Mouse (Mus musculus) forebrain, embryonic 11.5 days (tissue): ENCODE results near the gene Clec14a. TPM values are rescaled to one million over a fixed set of nuclear protein-coding genes. Genes with fewer than 3 reads are reported as not detected.
"Not testable (repeated sequence)": the region's sequence is repeated elsewhere in the genome, so short reads cannot be mapped to it uniquely, and the experiment has no call there.

ENCODE experiments used
- ATAC-seq: fragments of 200-750 bp; cut with Nextera tagmentation; replicated peaks from 2 replicates; pipeline ENCODE4 v1.8.0; 2017; ENCODE audit warnings: moderate TSS enrichment; ENCODE audit not compliant: low FRiP score
- DNase-seq: peaks from one replicate; pipeline ENCODE4 v3.0.0-alpha.2; 2017; ENCODE audit warnings: low spot score
- H3K27ac ChIP-seq: fragments of 300-500 bp; sonication (generic); 2 replicates; pipeline ENCODE4 v1.5.1; 2014; ENCODE audit warnings: low read depth, low read length
- H3K27me3 ChIP-seq: fragments of 300-500 bp; sonication (generic); 2 replicates; pipeline ENCODE4 v1.6.1; 2014; ENCODE audit warnings: mild to moderate bottlenecking, low read length, mixed read lengths; ENCODE audit not compliant: control insufficient read depth, insufficient read depth
- H3K36me3 ChIP-seq: fragments of 300-500 bp; sonication (generic); 2 replicates; pipeline ENCODE4 v1.6.1; 2014; ENCODE audit warnings: mild to moderate bottlenecking, low read length, moderate library complexity, mixed read lengths; ENCODE audit not compliant: control insufficient read depth, insufficient read depth
- H3K4me1 ChIP-seq: fragments of 300-500 bp; sonication (generic); replicated peaks from 2 replicates; pipeline ENCODE4 v1.6.1; 2014; ENCODE audit warnings: low read length, mixed read lengths; ENCODE audit not compliant: control insufficient read depth, insufficient read depth
- H3K4me2 ChIP-seq: fragments of 300-500 bp; sonication (generic); 2 replicates; pipeline ENCODE4 v1.6.1; 2014; ENCODE audit warnings: low read depth, mild to moderate bottlenecking, low read length, moderate library complexity, mixed read lengths; ENCODE audit not compliant: severe bottlenecking
- H3K4me3 ChIP-seq: fragments of 300-500 bp; sonication (generic); 2 replicates; pipeline ENCODE4 v1.5.1; 2014; ENCODE audit warnings: low read depth, low read length
- H3K9ac ChIP-seq: fragments of 300-500 bp; sonication (generic); 2 replicates; pipeline ENCODE4 v1.6.1; 2014; ENCODE audit warnings: low read length
- H3K9me3 ChIP-seq: fragments of 300-500 bp; sonication (generic); 2 replicates; pipeline ENCODE4 v1.6.1; 2016; ENCODE audit warnings: low read length, mixed read lengths; ENCODE audit not compliant: control insufficient read depth
- WGBS: fragments of 180-500 bp; shearing (Covaris S2); extraction: QIAGEN DNeasy Blood & Tissue Kit; methylation state at CpG from one replicate; pipeline ENCODE4 v1.1.7; 2014; 5-methylcytosine and 5-hydroxymethylcytosine counted together
- polyA plus RNA-seq: library from polyadenylated mRNA; unstranded; fragments of >200 nt; fragmentation: Nextera tagmentation; extraction: Ambion mirVana; gene quantifications from 2 replicates; pipeline ENCODE4 v1.2.1, GENCODE M21; 2014

The Clec14a gene
- 5.3 and 7.3 TPM in 2 replicates for polyA plus RNA-seq

DNA sequence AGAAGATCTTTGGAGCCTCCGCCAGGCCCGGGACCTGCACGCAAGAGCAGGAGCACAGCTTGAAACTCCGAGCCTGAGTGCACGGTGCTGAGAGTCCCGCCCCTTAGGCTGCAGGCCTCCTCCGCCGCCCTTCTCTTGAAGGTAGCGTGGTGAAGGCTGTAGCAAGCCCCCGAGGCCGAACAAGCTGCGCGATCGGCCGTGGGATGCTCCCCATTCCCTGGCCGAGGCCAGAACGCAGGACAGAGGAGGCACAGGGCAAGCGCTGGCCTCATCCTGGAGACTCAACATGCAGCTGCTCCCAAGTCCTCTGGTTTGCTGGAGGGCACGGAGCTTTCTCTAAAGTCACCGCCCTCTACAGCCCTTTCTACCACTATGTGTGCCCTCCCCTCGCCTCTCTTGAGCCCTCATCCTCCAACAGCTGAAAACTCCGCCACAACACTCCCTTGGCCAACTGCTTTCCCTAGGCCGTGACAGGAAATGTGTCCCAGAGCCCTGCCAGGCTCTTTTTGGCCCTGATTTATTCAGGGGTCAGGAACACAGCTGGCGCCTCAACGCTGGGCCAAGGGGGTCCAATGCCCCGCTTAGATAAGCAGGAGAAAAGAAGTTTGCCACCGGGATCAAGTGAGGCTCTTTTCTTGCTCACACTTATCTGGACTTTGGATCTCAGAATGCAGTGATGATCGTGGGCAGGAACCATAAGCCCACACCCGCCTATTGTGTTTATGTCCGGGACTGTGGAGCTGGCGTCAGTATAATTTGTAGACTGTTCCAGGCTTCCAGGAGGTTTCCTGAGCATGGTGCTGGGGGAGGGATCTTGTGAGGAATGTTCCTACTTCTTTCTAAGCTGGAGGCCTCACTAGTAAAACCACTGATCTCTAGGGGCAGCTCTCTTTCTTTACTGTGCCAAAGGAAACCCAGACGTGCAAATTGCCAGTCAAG lies at the start of gene Clec14a:
Gene Clec14a, minus strand, starts transcription at position 728 of the 939 bp plus-strand sequence.
- ATAC-seq (peak; percentile 88), DNase-seq (peak; percentile 72)
- H3K27me3 ChIP-seq, result peaks cover 4% of the 10 kb centered on the region; the same call in 1 of the 2 replicates
- H3K4me2 ChIP-seq, result peak within 1 kb of the TSS; percentile 46
- no peaks in the 10 kb centered on the region for H3K36me3 ChIP-seq
- H3K4me1 ChIP-seq, result 0 out of 2 replicates have a peak, but pooled peaks cover 4% of the 10 kb centered on the region
- H3K27ac ChIP-seq, result 0 out of 2 replicates have a peak within 1 kb of the TSS, but pooled peaks have one; percentile 12
- H3K9ac ChIP-seq, result peak within 1 kb of the TSS; percentile 49
- no peaks in the 10 kb centered on the region for H3K9me3 ChIP-seq
- H3K4me3 ChIP-seq, result peak within 1 kb of the TSS; percentile 20
- 8% methylated on average over 32 of the region's 32 CpGs for WGBS

DNA sequence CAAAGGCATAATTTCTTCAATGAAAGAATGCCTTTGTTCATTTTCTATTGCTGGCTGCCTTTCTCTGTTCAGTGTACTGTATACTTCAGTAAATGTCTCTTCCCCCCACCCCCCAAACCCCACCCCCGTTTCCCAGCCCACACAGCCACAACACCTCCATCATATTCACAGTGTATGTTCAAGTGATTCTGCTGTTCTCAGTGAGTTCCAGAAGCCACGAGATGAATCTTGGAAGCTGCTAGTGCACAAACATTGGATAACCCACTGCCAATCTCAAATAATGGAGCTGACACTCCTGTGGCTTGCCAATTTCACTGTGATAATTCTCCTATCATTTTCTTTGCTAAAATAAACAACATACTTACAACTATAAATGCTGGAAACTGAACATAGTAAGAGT lies 38.7 kb upstream of the Clec14a start:
- Histone ChIP-seq H3K36me3 (no peaks in the 10 kb centered on the region), H3K27me3 (no peaks in the 10 kb centered on the region), H3K4me3 (no peak overlapping the region), H3K27ac (no peak overlapping the region), H3K4me1 (no peaks in the 10 kb centered on the region), H3K4me2 (no peak overlapping the region), H3K9ac (no peak overlapping the region), H3K9me3 (no peaks in the 10 kb centered on the region)
- DNase-seq (no peak), ATAC-seq (no peak)
- 91% methylated on average over 2 of the region's 2 CpGs for WGBS

DNA sequence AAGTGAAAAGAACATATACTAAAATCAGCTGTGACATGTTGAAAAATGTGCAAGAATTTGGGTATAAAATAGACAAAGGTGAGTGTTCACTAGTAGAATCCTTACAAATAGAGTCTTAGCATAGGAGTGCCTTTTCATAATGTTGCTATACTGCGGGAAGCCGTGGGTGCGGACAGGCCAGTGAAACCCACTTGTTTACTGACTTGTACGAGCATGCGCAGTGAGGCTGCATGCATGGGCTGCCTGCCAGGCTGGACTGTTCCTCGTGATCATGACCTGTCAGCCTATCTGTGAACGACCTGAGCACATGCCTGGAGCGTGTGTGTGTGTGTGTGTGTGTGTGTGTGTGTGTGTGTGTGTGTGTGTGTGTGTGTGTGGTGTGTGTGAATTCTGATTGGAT lies 37.3 kb upstream of the Clec14a start:
- H3K4me1 ChIP-seq, H3K4me3 ChIP-seq, H3K27me3 ChIP-seq, H3K36me3 ChIP-seq, H3K27ac ChIP-seq, H3K4me2 ChIP-seq, ATAC-seq, H3K9ac ChIP-seq, H3K9me3 ChIP-seq, DNase-seq: not testable (repeated sequence)
- WGBS, result 85% methylated on average over 8 of the region's 8 CpGs

DNA sequence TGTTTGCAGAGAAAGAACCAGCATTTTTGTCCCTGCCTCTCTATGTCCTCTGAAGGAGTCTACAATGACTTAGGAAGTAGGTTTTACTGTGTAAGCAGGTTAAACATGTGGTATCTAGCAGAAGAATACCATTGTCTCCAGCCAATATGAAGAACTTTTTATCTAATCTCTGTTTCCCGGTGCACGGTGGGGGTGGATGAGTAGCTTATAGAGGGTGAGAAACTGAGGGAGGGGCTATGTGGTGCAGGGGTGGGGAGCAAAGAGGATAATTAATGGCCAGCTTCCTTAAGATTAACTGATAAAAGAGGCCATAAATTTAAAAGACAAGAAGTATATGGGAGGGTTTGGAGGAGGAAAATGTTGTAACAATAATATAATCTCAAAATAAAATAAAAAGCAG lies 36.5 kb upstream of the Clec14a start:
- no peak overlapping the region for H3K4me2 ChIP-seq
- no peak overlapping the region for H3K4me3 ChIP-seq
- 76% methylated on average over 2 of the region's 2 CpGs for WGBS
- H3K27ac ChIP-seq, result no peak overlapping the region
- no peaks in the 10 kb centered on the region for H3K36me3 ChIP-seq
- H3K9me3 ChIP-seq, result no peaks in the 10 kb centered on the region
- no peak overlapping the region for H3K9ac ChIP-seq
- H3K4me1 ChIP-seq, result no peaks in the 10 kb centered on the region
- no peaks in the 10 kb centered on the region for H3K27me3 ChIP-seq
- no peak for ATAC-seq
- no peak for DNase-seq

DNA sequence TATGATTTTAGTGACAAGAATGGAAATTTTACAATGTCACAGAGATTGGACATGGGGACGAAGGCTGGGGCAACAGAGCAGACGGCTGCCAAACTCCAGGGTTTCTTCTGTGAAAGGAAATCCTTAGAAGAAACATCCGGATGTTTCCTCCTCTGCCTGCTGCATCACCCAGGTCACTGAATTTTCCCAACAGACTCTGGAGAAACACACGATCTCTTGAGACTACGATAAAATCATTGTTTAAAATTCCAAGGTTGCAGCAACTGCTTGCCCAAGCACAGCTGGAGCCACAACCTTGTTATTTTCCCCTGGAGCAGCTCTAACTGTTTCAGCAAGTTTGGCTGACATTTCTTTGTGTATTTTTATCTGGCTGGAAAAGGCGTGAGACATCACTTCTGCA lies 27.9 kb upstream of the Clec14a start:
- Histone ChIP-seq H3K27ac (no peak overlapping the region), H3K9ac (no peak overlapping the region), H3K36me3 (no peaks in the 10 kb centered on the region), H3K9me3 (no peaks in the 10 kb centered on the region), H3K27me3 (no peaks in the 10 kb centered on the region), H3K4me1 (no peaks in the 10 kb centered on the region), H3K4me3 (no peak overlapping the region), H3K4me2 (no peak overlapping the region)
- DNase-seq, result no peak
- whole genome bisulfite sequencing, result 80% methylated on average over 6 of the region's 6 CpGs
- ATAC-seq, result no peak

DNA sequence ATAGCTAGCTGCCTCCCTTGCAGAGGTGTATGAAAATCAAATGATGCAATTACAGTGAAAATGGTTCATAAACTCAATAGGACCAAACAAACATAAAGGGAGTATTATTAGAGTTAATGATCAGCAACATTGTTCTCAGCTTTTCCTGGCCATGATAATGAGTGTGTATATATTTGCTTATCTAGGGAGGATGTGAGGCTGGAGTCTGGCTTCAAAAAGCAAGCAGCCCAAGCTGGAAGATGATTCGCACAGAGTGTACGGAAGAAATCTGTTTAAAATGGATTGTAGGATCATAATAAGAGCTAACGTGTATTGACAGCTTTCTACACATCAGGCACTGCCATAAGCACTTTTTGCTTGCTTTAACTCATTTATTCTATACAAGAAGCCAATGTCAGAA lies 16.8 kb upstream of the Clec14a start:
- no peak overlapping the region for H3K4me2 ChIP-seq
- no peak overlapping the region for H3K27ac ChIP-seq
- no peaks in the 10 kb centered on the region for H3K27me3 ChIP-seq
- no peaks in the 10 kb centered on the region for H3K9me3 ChIP-seq
- ATAC-seq (no peak), DNase-seq (no peak)
- H3K36me3 ChIP-seq, result no peaks in the 10 kb centered on the region
- H3K4me3 ChIP-seq, result no peak overlapping the region
- no peaks in the 10 kb centered on the region for H3K4me1 ChIP-seq
- H3K9ac ChIP-seq, result no peak overlapping the region
- WGBS, result 90% methylated on average over 3 of the region's 3 CpGs

DNA sequence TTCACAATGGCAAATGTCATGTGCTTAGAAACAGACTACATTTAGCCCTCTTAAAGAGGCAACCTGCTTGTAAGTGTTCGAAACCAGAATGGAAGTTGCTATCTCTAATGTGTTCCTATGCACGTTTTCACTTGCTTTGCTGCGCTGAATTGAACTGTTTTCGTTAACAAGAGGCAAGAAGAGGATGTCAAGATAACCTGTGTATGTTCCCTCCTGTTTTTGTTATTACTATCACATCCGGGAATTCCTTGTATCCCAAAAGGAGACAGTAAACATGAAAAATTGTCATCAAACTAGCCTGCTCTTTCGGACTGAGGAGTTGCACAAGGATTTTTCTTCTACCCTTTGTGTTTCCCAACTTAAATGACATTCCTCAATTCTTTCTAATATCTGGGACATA lies 1.4 kb upstream of the Clec14a start:
- H3K9me3 ChIP-seq, result no peaks in the 10 kb centered on the region
- no peak overlapping the region for H3K4me3 ChIP-seq
- H3K27me3 ChIP-seq, result peaks cover 4% of the 10 kb centered on the region; the same call in 1 of the 2 replicates
- no peak overlapping the region for H3K9ac ChIP-seq
- WGBS, result 83% methylated on average over 6 of the region's 6 CpGs
- H3K27ac ChIP-seq, result no peak overlapping the region
- 0 out of 2 replicates have a peak, but pooled peaks cover 4% of the 10 kb centered on the region for H3K4me1 ChIP-seq
- ATAC-seq (no peak), DNase-seq (no peak)
- no peaks in the 10 kb centered on the region for H3K36me3 ChIP-seq
- H3K4me2 ChIP-seq, result no peak overlapping the region

DNA sequence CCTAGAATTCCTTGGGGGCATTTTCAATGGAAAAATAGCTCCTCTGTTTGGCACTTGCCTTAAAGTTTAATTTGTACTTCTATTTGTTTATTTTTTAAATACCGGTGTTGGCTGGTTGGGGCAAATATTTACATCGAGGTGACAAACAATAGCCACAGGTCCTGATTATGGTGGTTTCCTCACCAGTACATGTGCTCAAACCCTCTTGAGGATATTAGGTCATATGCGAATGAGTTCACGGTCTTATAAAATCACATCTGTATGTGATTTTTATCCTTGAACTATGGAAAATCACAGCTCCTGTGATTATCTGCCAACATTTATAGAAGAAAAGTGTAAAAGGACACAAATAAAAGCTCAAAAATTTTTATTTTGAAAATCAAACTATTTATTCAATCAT lies 415 bp upstream of the Clec14a start:
- WGBS, result 81% methylated on average over 4 of the region's 4 CpGs
- no peak overlapping the region for H3K9ac ChIP-seq
- no peak overlapping the region for H3K4me3 ChIP-seq
- H3K27ac ChIP-seq, result no peak overlapping the region
- no peaks in the 10 kb centered on the region for H3K9me3 ChIP-seq
- no peak for DNase-seq
- no peaks in the 10 kb centered on the region for H3K36me3 ChIP-seq
- H3K27me3 ChIP-seq, result peaks cover 4% of the 10 kb centered on the region; the same call in 1 of the 2 replicates
- no peak overlapping the region for H3K4me2 ChIP-seq
- 0 out of 2 replicates have a peak, but pooled peaks cover 4% of the 10 kb centered on the region for H3K4me1 ChIP-seq
- ATAC-seq, result no peak
